Mouse (Mus musculus): Measurements from ENCODE around the gene Tlnrd1.

DNA sequence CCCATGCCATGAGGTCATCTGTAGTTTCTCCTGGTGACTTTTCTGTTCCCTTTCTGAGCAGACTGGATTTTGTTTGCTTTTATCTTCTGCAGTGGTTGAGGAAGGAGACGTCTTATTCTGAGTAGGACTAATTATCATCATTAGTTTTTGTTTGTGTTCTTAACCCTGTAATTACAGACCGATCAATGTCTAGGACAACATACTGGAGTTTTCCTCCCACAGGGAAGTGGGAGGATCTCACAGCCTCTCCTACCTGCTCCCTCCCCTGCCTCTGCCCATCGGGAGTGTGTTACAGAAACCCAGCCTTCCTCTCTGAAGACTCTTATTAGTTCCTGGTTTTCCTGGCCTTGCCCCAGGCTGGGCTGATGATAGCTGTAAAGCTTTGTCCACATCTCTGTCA, 37.5 kb upstream of the Tlnrd1 start:
- TF ChIP-seq CTCF (IDR thresholded peaks at IDR 0.05; ENCODE audit: insufficient read depth, low read length) (no peak), POLR2A (IDR thresholded peaks at IDR 0.05; ENCODE audit: borderline replicate concordance, extremely low read depth, low read depth, low read length) (no peak)

All from lung, adult 2 months (tissue).